Mouse (Mus musculus) 416B (cell line): ENCODE measurements around the gene Megf6.

Experiments used
- DNase-seq: peaks from one replicate; pipeline ENCODE4 v3.0.0; 2011; ENCODE audit warnings: low read depth

The Megf6 gene

DNA sequence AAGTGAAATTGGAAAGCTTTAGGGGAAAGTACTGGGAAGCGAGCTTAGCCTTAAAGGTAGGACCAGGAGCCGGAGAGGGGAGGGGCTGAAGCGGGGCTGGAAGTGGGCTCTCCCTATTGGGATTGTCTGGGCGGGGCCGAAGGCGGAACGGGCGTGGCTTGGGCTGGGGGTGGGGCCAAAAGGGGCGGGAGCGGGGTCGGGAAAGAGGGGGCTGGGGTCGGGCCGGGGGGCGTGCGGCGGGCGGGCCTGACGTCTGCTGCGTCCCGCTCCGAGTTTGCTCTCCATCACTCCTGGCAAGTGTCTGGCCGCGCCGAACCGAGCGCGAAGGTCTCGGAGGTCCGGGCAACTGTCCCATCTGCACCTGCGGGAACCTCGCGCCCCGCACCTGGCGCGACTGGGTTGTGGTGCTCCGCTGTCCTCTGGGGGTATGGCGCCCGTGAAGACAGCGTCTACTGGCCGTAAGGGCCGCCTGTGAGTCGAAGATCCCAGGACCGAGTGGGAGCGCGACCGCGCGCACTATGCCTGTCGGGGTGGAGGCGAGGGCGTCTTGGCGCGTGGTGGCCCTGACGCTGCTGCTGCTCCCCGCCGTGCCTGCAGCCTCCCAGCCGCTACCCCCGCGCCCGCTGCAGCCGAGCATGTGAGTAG is at the start of gene Megf6:
Megf6 (plus strand) TSS at position 225 of the 645 bp plus-strand sequence.
- DNase-seq = no peak

DNA sequence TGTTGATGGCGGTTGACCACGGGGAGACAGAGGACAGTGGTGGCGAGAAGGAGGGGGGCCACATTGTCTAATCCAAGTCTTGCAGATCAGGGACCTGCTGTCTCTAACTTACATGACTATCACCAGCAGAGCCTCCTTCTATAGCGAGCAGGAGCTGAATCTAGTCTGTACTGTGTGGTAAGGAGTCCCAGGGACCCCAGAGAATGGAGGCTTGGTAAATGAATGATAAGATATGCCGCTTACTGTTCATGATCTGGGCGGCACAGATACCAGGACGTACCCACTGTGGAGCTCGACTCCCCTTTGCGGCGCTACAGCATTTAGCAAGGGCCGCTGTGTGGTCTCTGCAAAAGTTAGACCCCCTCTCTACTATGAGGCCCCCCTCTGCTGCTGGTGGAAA is 48.7 kb upstream of the Megf6 start:
- no peak for DNase-seq

DNA sequence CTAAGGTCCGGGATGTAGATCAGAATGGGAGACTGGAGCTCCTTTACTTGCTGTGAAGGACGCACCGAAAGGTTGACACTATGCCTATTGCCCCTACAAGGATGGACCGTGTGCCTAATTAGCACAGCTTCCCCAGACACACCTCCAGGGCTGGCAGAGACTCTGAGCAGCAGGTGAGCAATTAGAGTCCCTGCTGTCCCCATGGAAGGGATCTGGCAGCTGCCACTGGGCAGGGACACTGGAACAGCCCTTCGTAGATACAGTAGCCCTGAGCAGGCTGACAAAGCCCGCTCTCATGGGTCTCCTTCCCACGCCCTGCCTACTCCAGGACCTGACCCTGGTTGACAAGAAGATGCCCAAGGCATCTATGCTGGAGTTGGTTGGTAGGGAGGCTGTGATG is 48.2 kb upstream of the Megf6 start:
- no peak for DNase-seq

DNA sequence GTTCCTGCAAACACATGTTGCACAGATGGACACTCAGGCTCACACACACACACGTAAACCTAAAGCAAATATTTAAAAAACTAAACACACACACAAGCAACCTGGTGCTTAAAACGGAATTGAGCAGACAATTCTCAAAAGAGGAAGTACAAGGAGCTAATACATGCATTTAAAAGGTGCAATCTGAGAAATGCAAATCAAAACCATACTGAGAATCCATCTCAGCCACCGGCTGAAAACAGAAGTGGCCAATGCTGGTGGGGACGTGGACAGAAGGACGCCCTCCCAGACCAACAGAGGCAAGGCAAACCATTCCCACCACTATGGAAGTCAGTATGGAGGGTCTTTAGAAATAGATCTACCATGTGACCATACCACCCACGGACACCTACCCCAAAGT is 47.0 kb upstream of the Megf6 start:
- no peak for DNase-seq

DNA sequence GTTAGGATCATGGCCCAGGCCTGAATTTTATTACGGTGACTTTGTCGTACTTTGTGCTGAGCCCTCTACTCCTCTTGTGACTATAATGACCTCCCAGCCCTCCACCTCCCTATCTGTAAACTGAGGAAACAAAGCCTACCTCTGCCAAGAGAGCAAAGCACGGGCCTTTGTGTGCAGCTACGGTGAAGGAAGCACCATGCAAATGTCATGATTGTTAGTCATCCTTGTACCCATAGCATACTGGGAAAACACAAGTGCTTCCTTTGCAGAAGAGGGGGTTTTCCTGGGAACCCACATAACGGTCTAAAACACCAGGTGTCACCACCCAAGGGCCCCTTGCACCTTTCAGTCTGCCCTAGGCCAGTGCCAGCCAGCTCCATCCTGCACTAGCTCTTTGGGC is 45.3 kb upstream of the Megf6 start:
- no peak for DNase-seq

DNA sequence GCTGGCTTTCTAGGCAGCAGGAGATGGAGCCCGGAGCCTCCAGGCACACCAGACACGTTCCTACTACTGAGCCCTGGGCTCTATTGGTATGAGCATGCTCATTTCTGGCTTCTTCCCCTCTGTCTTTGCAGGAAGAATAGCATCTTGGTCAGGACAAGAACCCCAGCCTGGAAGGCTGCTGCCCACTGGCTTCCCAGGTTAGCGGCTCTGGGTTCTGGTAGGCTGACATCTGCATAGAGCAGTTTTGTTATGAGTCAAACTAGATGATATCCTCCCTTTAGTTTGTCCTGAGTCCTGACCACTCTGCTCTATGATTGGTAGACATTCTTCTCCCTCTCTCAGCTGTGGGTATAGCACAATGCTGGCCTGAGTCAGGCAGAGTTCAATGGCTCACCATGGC is 43.3 kb upstream of the Megf6 start:
- no peak for DNase-seq

DNA sequence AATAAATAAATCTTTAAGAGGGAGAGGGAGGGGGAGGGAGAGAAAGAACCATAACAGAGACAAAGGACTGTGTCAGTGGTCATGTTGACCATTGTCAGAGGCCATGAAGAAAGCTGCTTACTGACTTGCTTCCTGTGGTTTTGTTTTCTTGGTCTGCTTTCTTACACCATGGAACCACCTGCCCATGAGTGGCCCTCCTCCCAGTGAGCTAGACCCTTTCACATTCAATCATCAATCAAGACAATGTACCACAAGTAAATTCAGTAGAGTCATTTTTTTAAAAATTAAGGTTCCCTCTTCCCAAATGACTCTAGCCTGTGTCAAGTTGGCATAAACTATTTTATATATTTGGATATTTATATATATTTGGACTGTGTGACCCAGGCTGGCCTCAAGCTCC is 40.6 kb upstream of the Megf6 start:
- no peak for DNase-seq

DNA sequence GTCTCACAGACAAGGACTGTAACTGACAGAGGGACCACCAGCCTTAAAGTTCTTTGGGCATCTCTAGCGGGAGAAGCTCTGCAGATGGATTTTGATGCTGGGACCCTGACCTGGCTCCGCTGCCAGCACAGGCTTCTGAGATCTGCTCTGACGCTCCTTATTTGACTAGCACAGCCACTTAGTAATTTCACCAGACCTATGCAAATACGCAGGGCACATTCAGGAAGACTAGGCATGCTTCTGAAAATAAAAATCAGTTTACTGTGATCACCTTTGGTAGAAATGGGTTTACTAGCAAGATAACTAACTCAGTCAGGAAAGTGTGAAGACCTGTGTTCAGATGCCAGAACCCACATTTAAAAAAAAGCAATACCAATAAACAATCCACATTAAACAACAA is 38.6 kb upstream of the Megf6 start:
- DNase-seq = no peak

DNA sequence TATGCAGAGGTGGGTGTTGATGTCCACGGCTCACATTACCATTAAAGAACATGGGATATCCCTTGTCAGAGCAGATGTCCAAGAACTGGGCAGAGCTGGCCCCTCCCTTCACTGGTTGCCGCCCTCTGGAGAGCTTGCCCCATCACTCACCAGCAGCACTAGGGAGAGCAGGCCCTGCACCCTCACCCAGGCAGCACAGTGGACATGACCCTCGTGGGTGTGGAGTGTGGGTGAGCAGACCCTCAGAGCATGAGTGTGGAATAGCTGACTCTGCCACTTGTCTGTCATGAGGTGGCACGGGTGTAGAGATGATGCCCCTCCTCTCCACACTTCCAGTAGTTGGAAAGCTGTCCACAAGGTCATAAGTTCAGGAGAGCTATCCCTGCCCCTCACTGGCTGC is 35.7 kb upstream of the Megf6 start:
- DNase-seq = no peak

DNA sequence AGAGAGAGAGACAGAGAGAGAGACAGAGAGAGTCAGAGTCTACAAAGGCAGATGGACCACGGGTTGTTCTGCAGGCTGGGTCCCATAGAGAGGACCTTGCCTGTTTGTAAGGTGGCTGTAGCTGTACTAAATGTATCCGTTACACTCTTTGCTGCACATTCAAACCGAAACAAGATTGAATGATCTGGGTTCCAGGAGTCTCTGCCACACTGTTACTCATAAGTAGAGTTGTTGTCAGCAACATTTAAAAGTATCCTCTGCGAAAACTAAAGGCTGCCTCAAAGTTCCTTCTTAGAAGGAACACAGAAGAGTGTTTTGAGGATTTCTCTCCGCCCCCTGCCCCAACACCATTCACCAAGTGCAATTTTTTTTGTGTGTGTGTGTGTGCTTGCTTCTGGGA is 33.4 kb upstream of the Megf6 start:
- no peak for DNase-seq

DNA sequence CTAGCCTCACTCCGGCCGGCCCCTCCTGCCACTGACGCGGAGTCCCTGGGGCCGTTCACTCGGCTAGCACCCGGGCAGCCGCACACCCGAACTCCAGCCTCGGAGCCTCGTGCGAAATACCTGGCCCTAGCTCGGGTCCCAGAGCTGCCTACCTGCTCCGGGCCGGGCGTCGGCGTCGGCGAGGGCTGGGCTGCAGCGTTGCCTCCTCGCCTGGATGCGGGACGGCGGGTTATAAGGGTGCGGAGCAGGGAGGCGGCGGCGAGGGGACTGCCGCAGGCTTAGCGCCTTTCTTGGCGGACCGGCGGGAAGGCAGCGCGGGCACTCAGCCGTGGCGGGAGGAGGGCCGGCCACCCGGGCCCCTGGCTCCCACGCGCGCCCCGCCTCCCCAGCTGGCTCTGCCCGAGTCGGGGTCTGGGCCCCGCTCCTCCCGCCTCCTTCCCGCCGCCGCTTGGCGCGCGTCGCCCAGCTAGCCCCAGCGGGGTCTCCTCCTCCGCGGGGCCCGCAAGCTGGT is 30.8 kb upstream of the Megf6 start:
- no peak for DNase-seq

DNA sequence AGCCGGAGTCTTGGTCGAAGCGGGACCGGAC is 30.5 kb upstream of the Megf6 start, which contains the start of gene Trp73:
Trp73 (minus strand) TSS at position 27 of the 31 bp plus-strand sequence.
- DNase-seq = no peak

DNA sequence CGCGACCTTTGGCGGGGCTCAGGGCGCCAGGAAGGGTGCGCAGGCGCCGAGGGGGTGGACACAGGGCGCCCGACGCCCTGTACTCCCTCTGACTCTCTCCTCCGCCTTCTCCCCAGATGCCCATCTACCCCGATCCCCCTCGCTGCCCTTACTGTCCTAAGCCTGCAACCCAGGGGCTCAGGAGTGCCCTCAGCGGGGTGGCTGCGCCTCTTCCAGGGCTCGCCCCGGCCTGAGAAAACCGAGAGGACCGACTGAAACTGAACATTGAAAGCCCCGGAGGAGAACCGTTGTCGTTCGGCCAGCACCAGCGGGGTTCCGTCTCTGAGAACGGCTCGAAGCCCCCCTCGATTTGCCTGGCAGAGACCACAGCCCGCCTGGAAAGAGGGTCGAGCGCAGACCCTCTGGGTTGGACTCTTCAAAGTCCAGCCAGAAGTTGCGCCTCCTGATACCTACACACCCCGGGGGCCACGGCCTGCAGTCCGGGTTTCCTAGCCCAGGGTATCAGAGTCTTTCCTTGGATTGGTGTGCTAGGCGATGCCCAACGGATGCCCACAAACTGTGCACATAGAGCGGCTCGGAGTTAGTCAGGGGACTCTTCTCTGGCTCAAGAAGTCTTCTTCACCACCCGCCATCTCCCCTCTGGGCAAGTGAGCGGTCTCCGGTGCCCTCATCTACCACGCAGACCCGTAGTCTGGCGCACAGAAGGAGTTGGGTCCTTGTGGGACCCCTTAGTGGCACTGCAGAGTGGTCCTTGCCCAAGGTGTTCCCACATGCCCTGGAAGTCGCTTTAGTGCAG is 30.1 kb upstream of the Megf6 start:
- no peak for DNase-seq

DNA sequence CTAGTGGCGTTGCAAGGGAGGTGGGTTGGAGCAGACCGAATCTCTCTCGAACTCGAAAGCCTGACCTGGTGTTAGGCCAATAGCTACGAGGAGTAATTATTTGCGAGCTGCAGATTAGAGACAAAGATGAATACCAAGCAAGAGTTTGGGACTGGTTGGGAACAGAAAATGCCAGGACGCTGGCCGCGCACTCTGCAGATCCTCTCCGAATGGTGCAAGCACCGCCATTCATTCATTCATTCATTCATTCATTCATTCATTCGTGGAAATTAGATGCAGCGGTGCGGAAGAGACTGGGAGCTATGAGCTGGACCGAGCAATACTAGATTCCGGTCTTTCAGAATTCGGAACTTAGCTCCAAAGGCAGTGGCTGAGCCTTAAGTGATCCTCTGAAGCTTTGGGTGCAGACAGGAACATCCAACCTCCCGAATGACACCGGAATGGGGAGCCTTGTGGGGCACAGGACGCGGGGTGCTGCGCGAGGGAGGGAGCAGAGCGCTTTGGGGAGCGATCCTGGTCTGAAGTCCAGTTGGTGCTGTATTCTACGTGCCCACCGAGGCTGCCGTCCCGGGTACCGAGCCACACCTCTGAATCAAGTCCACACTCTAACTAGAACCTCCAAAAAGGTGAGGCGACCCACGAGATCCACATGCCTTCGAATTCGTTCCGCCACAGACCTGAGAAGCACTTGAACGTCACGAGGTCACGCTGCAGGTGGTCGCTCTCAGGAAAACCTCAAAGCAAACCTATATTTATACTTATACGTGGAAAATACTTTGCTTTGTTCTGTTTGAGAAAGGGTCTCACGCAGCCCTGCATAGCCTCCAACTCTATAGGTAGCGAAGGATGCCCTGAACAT is 29.3 kb upstream of the Megf6 start:
- no peak for DNase-seq

DNA sequence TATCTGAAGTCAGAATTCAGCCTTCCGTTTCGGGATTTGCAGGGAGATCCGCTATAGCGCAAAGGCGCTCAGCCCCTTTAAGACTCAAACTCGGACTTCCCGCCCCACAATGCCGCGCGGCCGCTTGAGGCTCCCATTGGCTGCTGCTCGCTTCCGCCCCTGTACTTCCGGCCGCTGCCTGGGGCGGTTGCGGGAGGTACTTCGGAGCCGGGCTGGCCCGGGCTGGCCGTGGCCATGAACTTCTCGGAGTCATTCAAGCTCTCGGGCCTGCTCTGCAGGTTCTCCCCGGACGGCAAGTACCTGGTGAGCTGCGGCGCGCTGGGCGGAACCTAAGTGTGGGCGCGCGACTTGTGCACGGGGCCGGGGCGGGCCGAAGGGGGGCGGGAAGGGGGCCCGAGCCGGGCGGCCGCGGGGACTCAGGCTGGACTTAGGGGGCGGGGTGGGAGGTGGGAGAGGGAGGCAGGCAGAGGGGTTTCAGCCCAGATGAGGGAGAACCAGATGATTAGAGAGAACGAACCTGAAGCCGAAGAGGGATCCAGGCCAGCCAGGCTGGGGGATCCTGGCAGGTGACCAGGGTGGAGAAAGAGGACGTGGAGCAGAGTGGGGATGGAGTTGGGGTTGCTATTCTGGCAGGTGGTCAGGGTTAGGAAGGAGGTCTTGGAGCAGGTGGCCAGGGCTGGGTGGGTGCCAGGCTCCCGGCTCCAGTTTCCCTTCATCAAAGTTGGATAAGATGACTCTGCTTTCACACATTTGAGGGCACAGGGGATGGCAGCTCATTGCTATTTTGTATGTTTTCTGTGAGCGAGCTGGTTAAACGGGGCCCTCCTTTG is 28.1 kb upstream of the Megf6 start, which contains the start of gene Wrap73:
Wrap73 (plus strand) TSS at position 162 of the 830 bp plus-strand sequence.
- peak; percentile 86 for DNase-seq

DNA sequence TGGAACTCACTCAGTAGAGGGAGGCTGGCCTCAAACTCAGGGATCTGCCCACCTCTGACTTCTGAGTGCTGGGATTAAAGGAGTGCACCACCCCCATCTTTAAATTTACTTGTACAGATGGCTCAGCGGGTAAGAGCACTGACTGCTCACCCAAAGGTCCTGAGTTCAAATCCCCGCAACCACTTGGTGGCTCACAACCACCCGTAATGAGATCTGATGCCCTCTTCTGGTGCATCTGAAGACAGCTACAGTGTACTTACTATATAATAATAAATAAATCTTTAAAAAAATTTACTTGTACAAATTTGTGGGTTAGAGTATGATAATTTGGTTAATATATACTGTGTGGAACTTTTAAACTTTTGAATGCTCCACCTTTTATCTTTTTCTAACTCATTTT is 25.8 kb upstream of the Megf6 start:
- no peak for DNase-seq

DNA sequence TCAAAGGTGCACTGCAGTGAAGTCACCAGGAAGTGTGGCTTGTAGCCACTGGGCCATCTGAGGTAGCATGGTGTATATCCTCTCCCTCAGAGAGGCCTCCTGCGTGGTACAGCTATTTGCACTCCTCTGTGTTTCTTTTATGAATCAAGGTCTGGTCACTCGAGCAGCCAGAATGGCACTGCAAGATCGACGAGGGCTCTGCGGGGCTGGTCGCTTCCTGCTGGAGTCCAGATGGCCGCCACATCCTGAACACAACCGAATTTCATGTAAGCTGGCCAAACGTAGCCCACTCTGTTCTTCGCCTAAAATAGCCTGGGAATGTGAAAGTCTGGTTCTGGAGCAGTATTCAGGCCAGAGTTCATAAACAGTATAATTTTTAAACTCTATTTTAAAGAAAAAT is 24.2 kb upstream of the Megf6 start:
- DNase-seq = no peak

DNA sequence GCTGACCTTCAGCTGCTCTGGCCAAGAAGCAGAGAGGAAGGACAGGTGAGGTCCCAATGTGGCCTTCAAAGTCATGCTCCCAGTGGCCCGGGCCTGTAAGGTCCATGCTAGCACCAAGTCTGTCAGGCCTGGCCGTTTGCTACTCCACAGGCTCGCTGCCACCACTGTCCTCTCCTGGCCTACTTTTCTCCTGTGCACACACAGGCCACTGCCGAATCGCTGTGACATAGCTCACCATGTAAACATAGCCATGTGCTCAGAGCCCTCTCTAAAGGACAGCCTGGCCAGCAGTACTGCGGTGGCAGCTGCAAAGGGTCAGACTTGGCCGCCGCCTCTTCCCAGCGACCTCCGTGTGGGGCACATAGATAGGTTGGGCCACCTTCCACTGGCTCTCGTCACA is 16.4 kb upstream of the Megf6 start:
- DNase-seq = no peak

DNA sequence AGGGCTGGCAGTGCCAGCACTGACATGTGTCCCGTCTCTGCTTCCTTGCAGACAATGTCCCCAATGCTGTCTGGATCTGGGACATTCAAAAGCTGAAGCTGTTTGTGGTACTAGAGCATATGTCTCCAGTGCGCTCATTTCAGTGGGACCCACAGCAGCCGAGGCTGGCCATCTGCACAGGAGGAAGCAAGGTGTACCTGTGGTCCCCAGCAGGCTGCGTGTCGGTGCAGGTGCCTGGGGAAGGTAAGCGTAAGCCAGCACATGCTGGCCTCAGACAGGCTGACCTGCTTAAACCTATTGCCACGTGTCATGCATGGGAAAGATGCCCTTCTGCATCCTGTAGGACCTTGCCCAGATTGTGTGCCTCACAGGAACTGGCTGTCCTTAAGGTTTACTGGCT is 14.5 kb upstream of the Megf6 start:
- DNase-seq = no peak

DNA sequence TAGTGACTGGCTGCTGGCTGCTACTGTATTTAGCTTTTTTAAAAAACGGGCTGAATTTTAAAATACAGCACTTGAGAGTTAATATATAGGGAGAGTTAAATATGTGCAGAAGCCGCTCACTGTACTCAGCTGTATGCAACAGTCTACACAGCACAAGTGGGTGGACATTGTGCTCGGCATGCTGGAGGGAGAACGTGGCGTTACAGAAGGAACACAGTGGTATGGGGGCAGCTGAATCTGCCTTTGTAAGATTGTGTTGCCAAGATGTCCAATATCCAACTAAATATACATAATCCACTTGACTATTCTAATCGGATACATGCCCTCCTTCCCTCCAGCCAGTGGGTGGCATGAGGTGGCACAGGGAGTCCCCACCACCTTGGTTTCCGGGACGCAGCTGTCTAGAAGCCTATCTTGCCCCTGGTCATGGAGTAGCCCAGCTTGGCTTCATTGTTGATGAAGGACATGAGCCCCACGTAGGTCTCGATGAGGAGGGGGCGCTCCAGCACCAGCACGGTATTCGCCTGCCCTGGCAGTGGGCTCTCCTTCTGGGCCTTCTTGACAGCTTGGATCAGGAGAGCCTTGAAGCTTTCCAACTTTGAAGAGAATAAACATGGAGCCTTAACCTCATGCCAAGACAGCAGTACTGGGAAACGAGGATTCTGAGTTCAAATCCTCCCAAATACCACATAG is 12.4 kb upstream of the Megf6 start:
- no peak for DNase-seq

DNA sequence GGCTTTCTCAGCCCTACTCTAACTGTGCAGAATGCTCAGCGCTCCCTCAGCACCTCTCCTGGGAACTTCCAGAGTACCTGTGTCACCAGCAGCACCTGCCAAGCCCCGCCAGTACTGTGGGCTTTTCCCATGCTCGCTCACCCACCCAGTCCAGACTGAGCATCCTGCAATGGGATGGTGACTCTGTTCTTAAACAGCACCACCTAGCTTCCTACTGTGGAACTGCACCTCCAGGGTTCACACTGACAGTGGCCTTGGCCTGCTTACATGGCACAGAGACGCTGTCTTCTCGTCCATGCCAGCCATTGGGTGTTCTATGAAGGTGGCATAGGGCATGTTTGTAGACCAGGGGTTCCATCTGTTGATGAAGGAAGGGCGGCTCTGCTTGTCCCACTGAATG is 11.5 kb upstream of the Megf6 start:
- peak; percentile 82 for DNase-seq
